Mouse (Mus musculus) common myeloid progenitor, adult 5-6 weeks (primary cell): Measurements from ENCODE around the gene H2-T23. TPM values are rescaled to one million over a fixed set of nuclear protein-coding genes. Genes with fewer than 3 reads are reported as not detected.
"Not testable (repeated sequence)": the region's sequence is repeated elsewhere in the genome, so short reads cannot be mapped to it uniquely, and the experiment has no call there.

Experiments
- ATAC-seq: replicated peaks from 2 replicates; pipeline ENCODE4 v1.8.0; 2016; ENCODE audit warnings: low read depth, mild to moderate bottlenecking, moderate TSS enrichment, inconsistent platforms; ENCODE audit not compliant: poor library complexity, severe bottlenecking
- total RNA-seq: library from RNA; stranded (forward); fragments of 200-1000, 187-1606 nt; gene quantifications from 2 replicates; pipeline ENCODE4 v1.2.3, GENCODE M21; 2017

H2-T23 gene
- 128 and 151 TPM in 2 replicates for total RNA-seq

GRCm38 (mm10) chr17:36032351-36032875, at the start of gene H2-T23:
TSS of gene H2-T23 (minus strand) at chr17:36032855.
- peak; percentile 71 for ATAC-seq

- not testable (repeated sequence) for ATAC-seq
Measured at GRCm38 (mm10) chr17:36081901-36082300, 49.2 kb upstream of the H2-T23 start.

- peak; percentile 87 for ATAC-seq
Measured at GRCm38 (mm10) chr17:36060829-36061228, 28.2 kb upstream of the H2-T23 start.

GRCm38 (mm10) chr17:36058362-36058761, 25.7 kb upstream of the H2-T23 start, which contains the start of gene Gm11127:
TSS of gene Gm11127 (minus strand) at chr17:36058371.
- 0 out of 2 replicates have a peak, but pooled peaks have one; percentile 25 for ATAC-seq

GRCm38 (mm10) chr17:36057927-36058326, 25.3 kb upstream of the H2-T23 start:
- ATAC-seq = not testable (repeated sequence)

- ATAC-seq = no peak
Measured at GRCm38 (mm10) chr17:36043286-36043685, 10.6 kb upstream of the H2-T23 start.

- peak; percentile 97 for ATAC-seq
Measured at GRCm38 (mm10) chr17:36042610-36043169, 10.0 kb upstream of the H2-T23 start, which contains the start of the genes H2-T22 and Gm6034. TSS of gene H2-T22 (minus strand) at chr17:36042747. TSS of gene Gm6034 (plus strand) at chr17:36042961.

GRCm38 (mm10) chr17:36042055-36042454, 9.4 kb upstream of the H2-T23 start:
- ATAC-seq = peak; percentile 37

- not testable (repeated sequence) for ATAC-seq
Measured at GRCm38 (mm10) chr17:36040604-36041003, 7.9 kb upstream of the H2-T23 start.

- not testable (repeated sequence) for ATAC-seq
Measured at GRCm38 (mm10) chr17:36036126-36036525, 3.5 kb upstream of the H2-T23 start.

- peak; percentile 50 for ATAC-seq
Measured at GRCm38 (mm10) chr17:36035010-36035638, 2.5 kb upstream of the H2-T23 start.

GRCm38 (mm10) chr17:36034524-36034923, 1.9 kb upstream of the H2-T23 start:
- not testable (repeated sequence) for ATAC-seq

- peak; percentile 74 for ATAC-seq
Measured at GRCm38 (mm10) chr17:36031583-36032331, 898 bp downstream of the H2-T23 start.

GRCm38 (mm10) chr17:36030703-36031582, 1.7 kb downstream of the H2-T23 start:
- ATAC-seq = not testable (repeated sequence)

- peak; percentile 31; the same call in 1 of the 2 replicates for ATAC-seq
Measured at GRCm38 (mm10) chr17:36030046-36030702, 2.5 kb downstream of the H2-T23 start.

- ATAC-seq = no peak
Measured at GRCm38 (mm10) chr17:36028879-36029619, 3.6 kb downstream of the H2-T23 start.

- no peak for ATAC-seq
Measured at GRCm38 (mm10) chr17:36027663-36028062, 5.0 kb downstream of the H2-T23 start.

- no peak for ATAC-seq
Measured at GRCm38 (mm10) chr17:36025901-36026300, 6.8 kb downstream of the H2-T23 start.
